Mouse (Mus musculus) lung, postnatal 0 days (tissue): ENCODE results near the gene Tie1.

Experiments used
- CTCF ChIP-seq: IDR thresholded peaks from 2 replicates; pipeline ENCODE4 v1.5.1; 2016; ENCODE audit warnings: antibody characterized with exemption, mild to moderate bottlenecking
- EP300 ChIP-seq: IDR thresholded peaks from 2 replicates; pipeline ENCODE4 v1.6.1; 2016; ENCODE audit warnings: antibody characterized with exemption, mild to moderate bottlenecking, control low read depth

DNA sequence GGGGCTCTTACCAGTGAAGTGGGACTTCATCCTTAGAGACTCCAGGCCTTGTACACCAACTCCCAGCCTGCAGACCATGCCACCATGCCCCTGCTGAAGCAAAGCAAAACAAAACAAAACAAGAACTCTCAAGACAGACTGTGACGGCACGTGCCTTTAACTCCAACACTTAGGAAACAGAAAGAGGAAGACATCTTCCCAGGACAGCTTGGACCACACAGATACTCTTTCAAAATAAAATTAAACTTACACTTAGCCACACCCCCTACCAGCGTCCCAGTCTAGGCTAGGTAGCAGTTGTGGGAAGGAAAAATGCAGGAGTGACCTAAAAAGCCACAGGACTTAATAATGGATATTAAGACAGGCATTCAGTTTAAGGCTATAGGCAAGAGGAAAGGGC is 35.9 kb upstream of the Tie1 start:
- no peak for TF ChIP-seq CTCF
- TF ChIP-seq EP300, result no peak
